Mouse (Mus musculus) lung, postnatal 0 days (tissue): ENCODE data around the gene Armc8. TPM values are rescaled to one million over a fixed set of nuclear protein-coding genes. Genes with fewer than 3 reads are reported as not detected.
"Not testable (repeated sequence)": the region's sequence is repeated elsewhere in the genome, so short reads cannot be mapped to it uniquely, and the experiment has no call there.

Experiments used
- ATAC-seq: fragments of 200-750 bp; cut with Nextera tagmentation; 2 replicates; pipeline ENCODE4 v1.8.0; 2017; ENCODE audit warnings: moderate library complexity
- DNase-seq: peaks from one replicate; pipeline ENCODE4 v3.0.0-alpha.2; 2016; ENCODE audit warnings: low spot score
- H3K27ac ChIP-seq: fragments of 300-500 bp; sonication (generic); 2 replicates; pipeline ENCODE4 v1.5.1; 2014; ENCODE audit warnings: antibody characterized with exemption, mild to moderate bottlenecking, low read length, mixed read lengths
- H3K27me3 ChIP-seq: fragments of 300-500 bp; sonication (generic); replicated peaks from 2 replicates; pipeline ENCODE4 v1.6.1; 2014; ENCODE audit warnings: low read length, mixed read lengths; ENCODE audit not compliant: insufficient read depth
- H3K36me3 ChIP-seq: fragments of 300-500 bp; sonication (generic); 2 replicates; pipeline ENCODE4 v1.6.1; 2014; ENCODE audit warnings: low read length, mixed read lengths; ENCODE audit not compliant: insufficient read depth
- H3K4me1 ChIP-seq: fragments of 300-500 bp; sonication (generic); 2 replicates; pipeline ENCODE4 v1.6.1; 2014; ENCODE audit warnings: antibody characterized with exemption, low read depth, low read length, mixed read lengths; ENCODE audit not compliant: insufficient read depth
- H3K4me2 ChIP-seq: fragments of 300-500 bp; sonication (generic); replicated peaks from 2 replicates; pipeline ENCODE4 v1.6.1; 2014; ENCODE audit warnings: low read depth, mild to moderate bottlenecking, low read length, moderate library complexity, mixed read lengths
- H3K4me3 ChIP-seq: fragments of 300-500 bp; sonication (generic); 2 replicates; pipeline ENCODE4 v1.5.1; 2014; ENCODE audit warnings: low read depth, low read length
- H3K9ac ChIP-seq: fragments of 300-500 bp; sonication (generic); replicated peaks from 2 replicates; pipeline ENCODE4 v1.6.1; 2014; ENCODE audit warnings: low read depth, mild to moderate bottlenecking
- H3K9me3 ChIP-seq: fragments of 300-500 bp; sonication (generic); 2 replicates; pipeline ENCODE4 v1.6.1; 2016; ENCODE audit warnings: low read length, mixed read lengths
- CTCF ChIP-seq: IDR thresholded peaks from 2 replicates; pipeline ENCODE4 v1.5.1; 2016; ENCODE audit warnings: antibody characterized with exemption, mild to moderate bottlenecking
- EP300 ChIP-seq: IDR thresholded peaks from 2 replicates; pipeline ENCODE4 v1.6.1; 2016; ENCODE audit warnings: antibody characterized with exemption, mild to moderate bottlenecking, control low read depth
- WGBS: fragments of 180-500 bp; shearing (Covaris S2); extraction: QIAGEN DNeasy Blood & Tissue Kit; methylation state at CpG from one replicate; pipeline ENCODE4 v1.1.7; 2014; 5-methylcytosine and 5-hydroxymethylcytosine counted together
- polyA plus RNA-seq: library from polyadenylated mRNA; unstranded; fragments of >200 nt; fragmentation: Nextera tagmentation; extraction: Ambion mirVana; gene quantifications from 2 replicates; pipeline ENCODE4 v1.2.1, GENCODE M21; 2015

Gene Armc8
- polyA plus RNA-seq, result 13.7 and 15.8 TPM in 2 replicates

DNA sequence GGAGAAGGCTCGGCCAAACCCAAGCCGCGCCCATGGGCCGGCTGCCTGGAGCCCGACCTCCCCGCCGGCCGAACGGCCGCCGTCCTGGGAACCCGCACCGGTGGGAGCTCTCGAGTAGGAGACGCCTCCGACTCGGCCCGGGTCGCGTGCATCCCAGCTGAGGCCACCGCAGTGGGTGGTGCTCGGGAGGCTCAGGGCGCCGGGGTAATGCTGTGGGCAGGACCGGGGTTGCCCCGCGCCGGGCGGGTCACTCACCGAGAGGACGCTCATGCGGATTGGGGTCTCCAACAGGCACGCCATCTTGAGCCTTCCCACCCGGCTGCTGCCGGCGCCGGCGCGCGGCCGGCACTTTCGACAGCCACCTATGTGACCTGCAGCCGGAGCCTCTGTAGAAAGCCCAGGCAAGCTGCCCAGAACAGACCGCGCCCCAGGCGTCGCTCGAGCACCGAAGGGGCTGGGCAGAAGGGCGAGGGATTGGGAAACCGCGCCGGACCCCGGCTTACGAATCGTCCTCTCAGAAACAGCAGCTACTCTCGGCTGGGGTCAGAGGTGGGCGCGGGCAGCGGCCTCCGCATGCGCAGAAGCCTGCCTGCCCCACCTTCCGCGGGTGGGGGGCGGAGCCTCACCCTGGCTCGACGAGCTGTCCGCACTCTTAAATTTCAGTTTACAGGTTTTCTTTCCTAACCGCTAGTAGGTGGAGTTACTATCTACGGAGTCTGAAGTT, at the start of gene Armc8:
TSS of gene Armc8 (minus strand) at position 553 of the 724 bp plus-strand sequence.
- H3K4me2 ChIP-seq, result peak within 1 kb of the TSS; percentile 87
- peak; percentile 97 for ATAC-seq
- no peaks in the 10 kb centered on the region for H3K9me3 ChIP-seq
- peak within 1 kb of the TSS; percentile 89 for H3K9ac ChIP-seq
- H3K36me3 ChIP-seq, result no peaks in the 10 kb centered on the region
- DNase-seq, result peak; percentile 96
- H3K4me1 ChIP-seq, result peaks cover 7% of the 10 kb centered on the region; the same call in 1 of the 2 replicates
- H3K27ac ChIP-seq, result peak within 1 kb of the TSS; percentile 99
- no peak for TF ChIP-seq EP300
- no peak; the same call in 1 of the 2 replicates for TF ChIP-seq CTCF
- 2% methylated on average over 67 of the region's 70 CpGs for WGBS
- H3K4me3 ChIP-seq, result peak within 1 kb of the TSS; percentile 90
- no peaks in the 10 kb centered on the region for H3K27me3 ChIP-seq

GRCm38 (mm10) chr9:99612202-99612601, 43.5 kb upstream of the Armc8 start, which contains the start of gene A4gnt:
A4gnt (plus strand) TSS chr9:99612502.
- no peak within 1 kb of the TSS for H3K4me2 ChIP-seq
- no peak within 1 kb of the TSS for H3K27ac ChIP-seq
- H3K4me1 ChIP-seq, result no peaks in the 10 kb centered on the region
- no peak within 1 kb of the TSS for H3K9ac ChIP-seq
- WGBS, result 38% methylated on average over 2 of the region's 2 CpGs
- H3K4me3 ChIP-seq, result no peak within 1 kb of the TSS
- DNase-seq (no peak), ATAC-seq (no peak)
- no peaks in the 10 kb centered on the region for H3K9me3 ChIP-seq
- no peaks in the 10 kb centered on the region for H3K36me3 ChIP-seq
- no peaks in the 10 kb centered on the region for H3K27me3 ChIP-seq
- TF ChIP-seq EP300 (no peak), CTCF (no peak)

GRCm38 (mm10) chr9:99603566-99603965, 34.9 kb upstream of the Armc8 start:
- H3K4me2 ChIP-seq, result no peak overlapping the region
- no peaks in the 10 kb centered on the region for H3K9me3 ChIP-seq
- H3K4me3 ChIP-seq, result no peak overlapping the region
- H3K4me1 ChIP-seq, result no peaks in the 10 kb centered on the region
- WGBS, result 64% methylated on average over 2 of the region's 2 CpGs
- no peaks in the 10 kb centered on the region for H3K36me3 ChIP-seq
- no peak overlapping the region for H3K9ac ChIP-seq
- TF ChIP-seq EP300, result no peak
- no peak for TF ChIP-seq CTCF
- no peak for ATAC-seq
- H3K27me3 ChIP-seq, result no peaks in the 10 kb centered on the region
- no peak for DNase-seq
- no peak overlapping the region for H3K27ac ChIP-seq

GRCm38 (mm10) chr9:99599127-99599526, 30.4 kb upstream of the Armc8 start:
- not testable (repeated sequence) for H3K27ac ChIP-seq, H3K27me3 ChIP-seq, H3K9me3 ChIP-seq, H3K36me3 ChIP-seq, H3K4me2 ChIP-seq, H3K4me3 ChIP-seq, H3K9ac ChIP-seq, DNase-seq, H3K4me1 ChIP-seq, ATAC-seq
- 91% methylated on average over 6 of the region's 6 CpGs for WGBS

DNA sequence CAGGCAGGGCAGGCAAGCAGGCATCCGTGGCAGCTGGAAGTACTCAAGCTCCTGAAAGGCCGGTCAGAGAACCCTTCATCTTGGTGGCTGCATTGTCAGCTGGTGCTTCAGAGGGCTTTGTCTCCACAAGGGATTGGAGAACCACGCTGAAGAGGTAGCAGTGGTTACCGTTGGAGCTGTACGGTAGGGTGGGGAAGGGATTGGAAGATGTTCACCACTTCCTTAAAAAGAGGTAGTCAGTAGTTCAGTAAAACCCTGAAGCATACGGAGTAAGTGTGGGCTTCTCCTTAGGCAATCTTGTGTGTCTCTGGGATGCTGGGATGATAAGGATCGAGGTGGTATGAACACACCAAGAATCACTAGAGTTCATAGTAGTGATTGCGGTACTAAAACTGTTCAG, 22.4 kb upstream of the Armc8 start:
- Histone ChIP-seq H3K9me3 (no peaks in the 10 kb centered on the region), H3K27me3 (no peaks in the 10 kb centered on the region), H3K4me3 (no peak overlapping the region), H3K4me1 (no peaks in the 10 kb centered on the region), H3K27ac (no peak overlapping the region), H3K36me3 (no peaks in the 10 kb centered on the region), H3K4me2 (no peak overlapping the region), H3K9ac (no peak overlapping the region)
- no peak for TF ChIP-seq CTCF
- no peak for TF ChIP-seq EP300
- DNase-seq (no peak), ATAC-seq (no peak)
- 60% methylated on average over 8 of the region's 8 CpGs for WGBS

DNA sequence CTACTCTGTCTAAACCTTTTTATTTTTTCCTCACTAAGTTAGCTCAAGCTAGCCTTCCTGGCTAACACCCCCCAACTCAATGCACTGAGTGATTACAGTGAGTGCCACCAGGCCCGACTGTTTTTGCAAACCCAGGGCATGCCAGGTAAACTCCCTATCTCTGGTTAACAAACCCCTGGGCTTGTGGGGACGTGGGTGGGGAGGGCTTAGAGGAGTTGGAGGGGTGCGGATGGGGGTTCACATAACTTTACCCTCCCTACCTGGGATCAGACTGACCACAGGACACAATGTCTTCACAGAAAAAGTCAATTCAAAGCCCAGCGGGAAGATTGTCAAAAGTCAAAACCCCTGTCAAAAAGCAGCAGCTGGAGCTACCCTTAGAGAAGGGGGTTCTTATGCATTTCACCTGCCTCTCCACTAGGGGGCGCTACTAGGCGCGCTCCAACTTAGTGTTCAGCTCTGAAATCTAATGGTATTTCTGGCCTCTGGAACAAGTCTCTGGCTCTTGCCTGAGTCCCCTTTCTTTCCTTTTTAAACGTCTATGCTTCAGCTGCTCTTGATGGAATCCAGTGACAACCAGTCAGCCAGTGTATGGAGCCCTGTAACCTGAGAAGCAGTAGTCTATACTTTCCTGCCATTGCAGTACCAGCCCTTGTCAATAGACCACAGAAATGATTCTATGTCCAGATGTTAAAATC, 19.0 kb upstream of the Armc8 start:
- DNase-seq, result peak; percentile 78
- Histone ChIP-seq H3K27me3 (no peaks in the 10 kb centered on the region), H3K4me2 (no peak overlapping the region), H3K4me1 (no peaks in the 10 kb centered on the region), H3K9me3 (no peaks in the 10 kb centered on the region), H3K4me3 (no peak overlapping the region), H3K36me3 (0 out of 2 replicates have a peak, but pooled peaks cover 7% of the 10 kb centered on the region), H3K9ac (no peak overlapping the region), H3K27ac (no peak overlapping the region)
- peak; percentile 89 for TF ChIP-seq CTCF
- TF ChIP-seq EP300, result no peak
- peak; percentile 55 for ATAC-seq
- 26% methylated on average over 8 of the region's 8 CpGs for WGBS
